8 mouse cellular contexts compared by ENCODE assay signal in the genomic region with DNA sequence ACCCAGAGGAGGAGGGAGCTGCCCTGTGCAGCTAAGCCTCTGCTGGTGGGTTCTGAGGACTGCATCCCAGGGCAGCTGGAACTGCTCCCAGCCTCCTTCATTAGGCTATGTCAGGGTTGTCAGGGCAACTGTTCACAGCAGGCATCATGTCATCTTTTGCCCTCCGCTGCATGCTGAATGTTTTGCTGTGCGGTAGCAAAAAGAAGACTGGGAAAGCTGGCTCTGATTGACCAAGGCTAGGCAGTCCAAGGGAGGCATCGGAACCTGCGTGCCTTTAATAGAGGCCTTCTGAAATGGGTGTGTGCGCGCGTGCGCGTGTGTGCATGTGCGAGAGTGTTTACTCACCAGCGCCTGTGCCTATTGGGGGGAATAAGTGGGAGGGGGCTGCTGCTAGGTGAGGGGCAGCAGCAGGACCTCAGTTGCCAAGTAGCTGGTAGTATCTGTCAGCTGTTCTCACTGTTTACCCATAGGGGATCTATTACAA. TPM values are rescaled to one million over a fixed set of nuclear protein-coding genes. Genes with fewer than 3 reads are reported as not detected.
A peak's percentile ranks its signal among the peaks of the same experiment; 100 is the strongest.
DNase-seq lines count a peak whose midpoint lies in the region; ATAC-seq and TF ChIP-seq lines count a peak whose summit lies in the region.

No protein-coding gene starts in this region.

- H3K4me3 ChIP-seq in hindbrain, embryonic 13.5 days = peak overlapping the region; percentile 37
- H3K4me3 ChIP-seq in lung, embryonic 14.5 days (ENCODE audit: low read depth, low read length) = peak overlapping the region; percentile 19

- peak overlapping the region; percentile 60; the same call in 1 of the 2 replicates for H3K9ac ChIP-seq in hindbrain, embryonic 13.5 days
- peak overlapping the region; percentile 29; the same call in 1 of the 2 replicates for H3K9ac ChIP-seq in lung, embryonic 14.5 days

- H3K4me1 ChIP-seq in hindbrain, embryonic 13.5 days (replicated peaks) = peaks cover 31% of the 10 kb centered on the region
- no peaks in the 10 kb centered on the region for H3K4me1 ChIP-seq in lung, embryonic 14.5 days (ENCODE audit: insufficient read depth)

- peak; percentile 4 for DNase-seq in adipocyte (ENCODE audit: low spot score)
- peak; percentile 83 to 84 for DNase-seq in cerebellum, postnatal 36 days
- peak; percentile 67 for DNase-seq in frontal cortex, postnatal 25 days (ENCODE audit: low spot score in 2 of 2)
- DNase-seq in layer of hippocampus, postnatal 14 days (ENCODE audit: low spot score in 2 of 2) = peak; percentile 83 to 87
- peak; percentile 90 for DNase-seq in lung, embryonic 14.5 days
- peak; percentile 76 for DNase-seq in ovary, postnatal 36 days (ENCODE audit: low spot score)
- no peak for DNase-seq in B cell, adult 2 months

- no peaks in the 10 kb centered on the region for H3K9me3 ChIP-seq in hindbrain, embryonic 13.5 days
- H3K9me3 ChIP-seq in lung, embryonic 14.5 days (ENCODE audit: low read depth, low read length) = no peaks in the 10 kb centered on the region

- ATAC-seq in hindbrain, embryonic 13.5 days (ENCODE audit: low FRiP score) = peak; percentile 97
- ATAC-seq in lung, embryonic 14.5 days (ENCODE audit: insufficient read depth) = peak; percentile 99

- H3K27me3 ChIP-seq in hindbrain, embryonic 13.5 days = peaks cover 28% of the 10 kb centered on the region; the same call in 1 of the 2 replicates
- H3K27me3 ChIP-seq in lung, embryonic 14.5 days (ENCODE audit: insufficient read depth, low read length) = no peaks in the 10 kb centered on the region

- whole genome bisulfite sequencing in hindbrain, embryonic 13.5 days = 19% methylated on average over 11 of the region's 11 CpGs
- WGBS in lung, embryonic 14.5 days = 17% methylated on average over 11 of the region's 11 CpGs

- peak overlapping the region; percentile 61 for H3K27ac ChIP-seq in hindbrain, embryonic 13.5 days
- no peak overlapping the region for H3K27ac ChIP-seq in lung, embryonic 14.5 days (ENCODE audit: low read depth)

- peak overlapping the region; percentile 63 for H3K4me2 ChIP-seq in hindbrain, embryonic 13.5 days
- peak overlapping the region; percentile 57 for H3K4me2 ChIP-seq in lung, embryonic 14.5 days

- TF ChIP-seq CTCF in lung, embryonic 14.5 days (IDR thresholded peaks at IDR 0.05; ENCODE audit: low read depth) = peak; percentile 93

- no peaks in the 10 kb centered on the region for H3K36me3 ChIP-seq in hindbrain, embryonic 13.5 days
- H3K36me3 ChIP-seq in lung, embryonic 14.5 days (ENCODE audit: insufficient read depth) = no peaks in the 10 kb centered on the region

RNA-seq across cellular contexts. Expression of a gene that starts 22.4 kb away (rescaled TPM):
- 10.3 and 10.6 TPM in 2 replicates for polyA plus RNA-seq in hindbrain, embryonic 13.5 days (2015; fragmentation: Nextera tagmentation; extraction: Ambion mirVana)
- 10 to 100 TPM; 71.4 to 75.2 TPM for total RNA-seq in layer of hippocampus, postnatal 14 days (2021)
- polyA plus RNA-seq in lung, embryonic 14.5 days (2014; fragmentation: Nextera tagmentation; extraction: Ambion mirVana) = 9.3 and 9.5 TPM in 2 replicates

Comparison
In these comparisons a context has a peak if more than half of its experiments do, and no peak if none do; other contexts are left out.
1. DNase-seq: peak in adipocyte (single experiment), cerebellum, postnatal 36 days (2 of 2), frontal cortex, postnatal 25 days (2 of 2), layer of hippocampus, postnatal 14 days (2 of 2), lung, embryonic 14.5 days (single experiment) and ovary, postnatal 36 days (single experiment); none in B cell, adult 2 months (0 of 2).